Mouse (Mus musculus): ENCODE measurements around the gene Fam3b.

DNA sequence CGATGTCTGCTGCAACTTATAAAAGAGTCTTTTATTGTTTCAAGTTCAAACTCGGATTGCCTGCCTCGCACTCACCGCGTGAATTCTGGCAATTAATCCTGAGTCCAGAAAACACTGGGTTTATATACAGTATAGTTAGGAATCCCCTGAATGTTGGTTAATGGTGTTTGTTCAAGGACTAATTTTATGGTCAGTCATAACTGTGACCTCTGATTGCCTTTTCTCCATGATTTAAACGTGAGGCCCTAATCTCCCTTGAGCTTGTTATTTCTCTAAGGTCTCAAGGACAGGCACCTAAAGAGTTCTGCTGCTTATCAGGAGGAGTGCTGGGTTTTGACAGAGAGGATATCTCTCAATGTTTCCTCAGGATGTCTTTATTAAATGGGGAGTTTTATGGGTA lies 7.4 kb upstream of the Fam3b start:
- no peak for TF ChIP-seq CTCF (IDR thresholded peaks at IDR 0.05; ENCODE audit: low read depth)
- no peak for TF ChIP-seq EP300 (IDR thresholded peaks at IDR 0.05; ENCODE audit: low read depth)

Measured in liver, postnatal 0 days (tissue).